Mouse (Mus musculus): Measurements from ENCODE around the gene Sde2. TPM values are rescaled to one million over a fixed set of nuclear protein-coding genes. Genes with fewer than 3 reads are reported as not detected.

Sde2 gene
- total RNA-seq, 2 experiments from 2014 or later = 17.7 to 19.8 TPM

Other genes starting within 250 kb of the Sde2 start
- 10 to 100 TPM; 11.3 to 12.0 TPM for gene Lin9, start 210.0 kb upstream of the Sde2 start, total RNA-seq (2021)
- gene Mixl1, start 154.1 kb upstream of the Sde2 start, total RNA-seq (2021) = not detected
- gene Acbd3, start 125.1 kb upstream of the Sde2 start, total RNA-seq (2021) = 10 to 100 TPM; 35.8 to 36.5 TPM
- 1,000 to 10,000 TPM in 1 of 2 experiments, 100 to 1,000 TPM in 1; 959 to 1,008 TPM for gene H3f3a, start 37.2 kb upstream of the Sde2 start, total RNA-seq (2021)
- gene Lefty2, start 42.0 kb downstream of the Sde2 start, total RNA-seq (2021) = not detected
- gene Pycr2, start 53.2 kb downstream of the Sde2 start, total RNA-seq (2021) = 10 to 100 TPM; 16.1 to 18.8 TPM
- gene Lefty1, start 83.9 kb downstream of the Sde2 start, total RNA-seq (2021) = under 1 TPM; 0.48 to 0.79 TPM
- 10 to 100 TPM; 17.7 to 18.0 TPM for gene Tmem63a, start 91.2 kb downstream of the Sde2 start, total RNA-seq (2021)
- gene Ephx1, start 169.8 kb downstream of the Sde2 start, total RNA-seq (2021) = 10 to 100 TPM; 11.6 to 13.8 TPM
- not detected for gene 9130409I23Rik, start 200.1 kb downstream of the Sde2 start, total RNA-seq (2021)